Mouse (Mus musculus): ENCODE results near the gene Gucy2e. TPM values are rescaled to one million over a fixed set of nuclear protein-coding genes. Genes with fewer than 3 reads are reported as not detected.

Gucy2e gene
- not detected for total RNA-seq (2021)
- long read RNA-seq, experiment 1 = 0 reads
- long read RNA-seq, experiment 2 = 0 reads

GRCm38 (mm10) chr11:69236926-69237260 lies at the start of gene Gucy2e:
Gene Gucy2e (minus strand): TSS chr11:69237036.
- intact Hi-C loops (cut with DNase I) = no loop called here
- H3K27ac ChIP-seq = no peak within 1 kb of the TSS
- no peak for DNase-seq
- TF ChIP-seq CTCF (IDR thresholded peaks at IDR 0.05) = no peak
- peak within 1 kb of the TSS; percentile 74 for H3K4me3 ChIP-seq

DNA sequence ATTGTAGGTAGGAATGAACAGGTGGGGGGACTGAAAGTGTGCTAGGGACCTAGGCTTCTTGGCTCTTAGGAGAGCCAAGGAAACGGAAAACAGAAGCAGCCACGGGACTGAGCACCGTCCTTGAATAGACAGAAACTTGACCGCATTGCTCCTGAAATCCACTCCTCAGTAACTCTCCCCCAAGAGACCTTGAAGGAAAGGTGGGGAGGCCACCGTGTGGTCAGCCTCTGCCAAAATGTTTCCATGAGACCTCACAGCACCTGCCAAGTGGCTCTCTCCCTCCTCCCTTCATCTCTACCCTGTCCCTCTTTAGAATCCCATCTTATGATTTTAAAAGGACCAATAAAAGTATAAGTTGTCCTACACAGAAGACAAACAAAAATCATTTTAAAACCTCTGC lies 40.4 kb upstream of the Gucy2e start:
- Histone ChIP-seq H3K27ac (no peak overlapping the region), H3K4me3 (no peak overlapping the region)
- TF ChIP-seq CTCF (IDR thresholded peaks at IDR 0.05) = no peak
- intact Hi-C loops (cut with DNase I) = loop anchor here (5.0 kb wide), 1 partner anchor 35 kb away; no protein-coding TSS in a partner anchor
- no peak for DNase-seq

DNA sequence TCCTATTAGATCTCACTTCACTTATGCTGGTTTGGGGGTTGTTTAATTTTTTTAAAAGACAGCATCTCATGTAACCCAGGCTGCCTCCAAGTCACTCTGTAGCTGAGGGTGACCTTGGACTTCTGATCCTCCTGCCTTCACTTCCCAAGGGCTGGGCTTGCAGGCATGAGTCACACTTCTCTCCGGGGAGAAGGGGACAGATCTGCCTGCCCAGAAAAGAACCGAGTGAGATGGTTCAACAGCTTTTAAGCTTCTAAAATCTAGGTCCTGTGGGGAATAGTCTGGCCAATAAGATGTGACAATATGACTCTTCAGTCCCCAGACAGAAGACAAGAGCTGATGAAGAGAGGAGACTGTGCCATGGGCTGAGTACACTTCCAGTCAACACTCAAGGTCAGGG lies 39.2 kb upstream of the Gucy2e start:
- no peak for DNase-seq
- intact Hi-C loops (cut with DNase I) = loop anchor here (5.0 kb wide), 1 partner anchor 36 kb away; no protein-coding TSS in a partner anchor
- no peak overlapping the region for H3K27ac ChIP-seq
- H3K4me3 ChIP-seq = no peak overlapping the region
- no peak for TF ChIP-seq CTCF (IDR thresholded peaks at IDR 0.05)

DNA sequence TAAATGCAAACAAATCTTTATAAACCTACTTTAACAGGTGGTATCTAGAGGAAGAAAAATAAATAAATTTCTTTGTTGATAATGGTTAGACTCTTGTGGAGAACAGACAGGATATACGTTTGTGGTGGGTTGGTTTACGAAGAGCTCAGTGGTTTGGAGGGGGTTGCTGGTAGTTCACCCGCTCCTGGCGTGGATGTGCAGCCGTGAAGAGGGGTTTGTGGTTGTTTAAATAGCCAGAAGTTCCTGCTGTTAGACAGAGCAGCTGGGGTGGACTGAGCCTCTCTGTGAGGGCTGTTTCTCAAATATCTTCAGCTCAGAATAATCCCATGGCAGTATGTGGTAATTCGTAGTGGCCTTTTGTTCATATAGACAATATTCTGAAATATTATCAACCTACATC lies 38.8 kb upstream of the Gucy2e start:
- H3K27ac ChIP-seq = no peak overlapping the region
- TF ChIP-seq CTCF (IDR thresholded peaks at IDR 0.05) = no peak
- no peak overlapping the region for H3K4me3 ChIP-seq
- intact Hi-C loops (cut with DNase I) = loop anchor here (5.0 kb wide), 1 partner anchor 37 kb away; no protein-coding TSS in a partner anchor
- DNase-seq = no peak

- Histone ChIP-seq H3K27ac (no peak overlapping the region), H3K4me3 (peak overlapping the region; percentile 16; the same call in 1 of the 2 replicates)
- intact Hi-C loops (cut with DNase I) = loop anchor here (1.0 to 5.0 kb wide), 3 partner anchors 118 to 240 kb away; no protein-coding TSS in a partner anchor
- DNase-seq = peak; percentile 84
- TF ChIP-seq CTCF (IDR thresholded peaks at IDR 0.05) = peak; percentile 93
Observed at GRCm38 (mm10) chr11:69272122-69272740, 35.4 kb upstream of the Gucy2e start.

- no peak overlapping the region for H3K4me3 ChIP-seq
- DNase-seq = peak; percentile 78
- TF ChIP-seq CTCF (IDR thresholded peaks at IDR 0.05) = peak; percentile 79
- intact Hi-C loops (cut with DNase I) = no loop called here
- H3K27ac ChIP-seq = no peak overlapping the region
Observed at GRCm38 (mm10) chr11:69269575-69269974, 32.7 kb upstream of the Gucy2e start.

DNA sequence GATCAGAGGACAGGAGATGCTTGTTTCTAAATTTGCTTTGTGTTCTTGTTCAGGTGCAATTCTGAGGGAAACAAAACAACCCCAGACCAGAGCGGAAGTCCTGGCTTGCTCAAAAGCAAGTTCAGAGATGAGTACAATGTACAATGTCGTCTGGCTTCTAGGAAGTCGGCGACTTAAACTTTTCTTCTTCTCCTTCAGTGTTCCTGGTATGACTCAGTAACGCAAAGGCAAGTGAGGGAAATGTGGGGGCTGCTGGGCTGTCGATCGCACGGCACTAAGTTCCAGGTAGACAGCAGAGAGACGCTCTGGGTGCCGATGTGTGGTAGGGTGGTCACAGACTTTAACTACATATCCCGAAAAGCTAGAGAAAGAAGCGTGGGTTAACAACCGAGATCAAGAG lies 31.3 kb upstream of the Gucy2e start:
- no peak overlapping the region for H3K4me3 ChIP-seq
- no peak for TF ChIP-seq CTCF (IDR thresholded peaks at IDR 0.05)

GRCm38 (mm10) chr11:69267341-69267740 lies 30.5 kb upstream of the Gucy2e start:
- no peak overlapping the region for H3K4me3 ChIP-seq
- TF ChIP-seq CTCF (IDR thresholded peaks at IDR 0.05) = peak; percentile 53
- H3K27ac ChIP-seq = peak overlapping the region; percentile 6; the same call in 1 of the 2 replicates
- no peak for DNase-seq
- intact Hi-C loops (cut with DNase I) = no loop called here

More for the DNA sequence above, 31.3 kb upstream of the Gucy2e start:
- intact Hi-C loops (cut with DNase I) = loop anchor here (1.0 kb wide), 1 partner anchor 122 kb away; no protein-coding TSS in a partner anchor
- DNase-seq = no peak
- H3K27ac ChIP-seq = no peak overlapping the region

DNA sequence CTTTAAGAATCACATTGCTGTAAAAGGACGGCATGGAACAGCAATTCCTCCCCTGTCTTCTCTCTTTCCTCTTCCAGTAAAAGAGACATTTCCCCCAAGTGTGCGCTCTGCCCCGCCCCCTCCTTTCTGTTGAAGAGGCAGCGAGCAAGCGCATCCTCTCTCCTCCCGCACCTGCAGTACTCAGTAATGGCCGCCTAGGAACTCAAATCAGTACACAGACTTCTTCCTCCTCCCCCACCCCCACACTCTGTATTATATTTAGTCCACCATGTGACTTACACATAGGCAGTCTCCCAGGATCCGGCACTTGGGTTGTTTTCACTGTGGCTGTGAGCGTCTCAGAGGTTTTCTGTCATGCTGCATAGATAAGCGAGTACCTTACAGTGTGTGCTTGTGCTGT lies 29.4 kb upstream of the Gucy2e start:
- 0 out of 2 replicates have a peak, but pooled peaks have one; percentile 5 for TF ChIP-seq CTCF (IDR thresholded peaks at IDR 0.05)
- intact Hi-C loops (cut with DNase I) = no loop called here
- peak; percentile 66 for DNase-seq
- Histone ChIP-seq H3K27ac (peak overlapping the region; percentile 86), H3K4me3 (peak overlapping the region; percentile 62)

- intact Hi-C loops (cut with DNase I) = no loop called here
- no peak for TF ChIP-seq CTCF (IDR thresholded peaks at IDR 0.05)
- DNase-seq = no peak
- no peak overlapping the region for H3K4me3 ChIP-seq
- peak overlapping the region; percentile 86; the same call in 1 of the 2 replicates for H3K27ac ChIP-seq
Observed at GRCm38 (mm10) chr11:69265410-69265809, 28.6 kb upstream of the Gucy2e start.

DNA sequence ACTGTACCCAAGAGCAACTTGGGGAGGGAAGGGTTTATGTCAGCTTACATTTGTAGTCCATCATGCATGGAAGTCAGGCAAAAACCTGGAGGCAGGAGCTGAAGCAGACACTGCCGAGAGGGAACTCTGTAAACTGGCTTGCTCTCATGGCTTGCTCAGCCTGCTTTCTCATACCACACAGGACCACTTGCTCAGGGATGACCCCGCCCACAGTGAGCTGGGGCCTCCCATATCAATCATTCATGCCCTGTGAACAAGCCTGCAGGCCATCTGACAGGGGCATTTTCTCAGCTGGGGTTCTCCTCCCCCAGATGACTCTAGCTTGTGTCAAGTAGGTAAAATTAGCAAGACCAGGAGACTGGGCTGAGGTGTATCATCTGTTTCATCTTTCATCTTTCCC lies 27.4 kb upstream of the Gucy2e start:
- no peak for TF ChIP-seq CTCF (IDR thresholded peaks at IDR 0.05)
- no peak for DNase-seq
- Histone ChIP-seq H3K27ac (no peak overlapping the region), H3K4me3 (no peak overlapping the region)
- intact Hi-C loops (cut with DNase I) = no loop called here

GRCm38 (mm10) chr11:69260111-69260510 lies 23.3 kb upstream of the Gucy2e start:
- Histone ChIP-seq H3K27ac (no peak overlapping the region), H3K4me3 (no peak overlapping the region)
- TF ChIP-seq CTCF (IDR thresholded peaks at IDR 0.05) = no peak
- no peak for DNase-seq
- intact Hi-C loops (cut with DNase I) = no loop called here

GRCm38 (mm10) chr11:69258287-69258686 lies 21.5 kb upstream of the Gucy2e start:
- H3K4me3 ChIP-seq = peak overlapping the region; percentile 53
- H3K27ac ChIP-seq = peak overlapping the region; percentile 67; the same call in 1 of the 2 replicates
- TF ChIP-seq CTCF (IDR thresholded peaks at IDR 0.05) = peak; percentile 77
- peak; percentile 64 for DNase-seq
- intact Hi-C loops (cut with DNase I) = loop anchor here (5.0 kb wide), 1 partner anchor 254 kb away; no protein-coding TSS in a partner anchor

All from gastrocnemius, adult 2 months (tissue).